Mouse (Mus musculus) testis, adult 2 months (tissue): Measurements from ENCODE around the gene Prr15. TPM values are rescaled to one million over a fixed set of nuclear protein-coding genes. Genes with fewer than 3 reads are reported as not detected.

Experiments
- H3K27ac ChIP-seq: fragments of 200-500 bp; 2 replicates; pipeline ENCODE4 v1.5.1; 2012; ENCODE audit warnings: low read depth, low read length; ENCODE audit not compliant: control insufficient read depth, insufficient read depth
- H3K27me3 ChIP-seq: fragments of 200-500 bp; 2 replicates; pipeline ENCODE4 v1.6.1; 2012; ENCODE audit warnings: mild to moderate bottlenecking, low read length, moderate library complexity; ENCODE audit not compliant: control insufficient read depth, insufficient read depth
- H3K36me3 ChIP-seq: fragments of 200-500 bp; 2 replicates; pipeline ENCODE4 v1.6.1; 2012; ENCODE audit warnings: mild to moderate bottlenecking, low read length; ENCODE audit not compliant: control insufficient read depth, insufficient read depth
- H3K4me1 ChIP-seq: fragments of 200-500 bp; 2 replicates; pipeline ENCODE4 v1.6.1; 2012; ENCODE audit warnings: low read length; ENCODE audit not compliant: control insufficient read depth, insufficient read depth
- H3K4me3 ChIP-seq: fragments of 200-500 bp; 2 replicates; pipeline ENCODE4 v1.5.1; 2012; ENCODE audit warnings: low read depth, mild to moderate bottlenecking, low read length, moderate library complexity, mixed read lengths; ENCODE audit not compliant: control insufficient read depth
- CTCF ChIP-seq: fragments of 200-500 bp; IDR thresholded peaks from 2 replicates; pipeline ENCODE4 v1.5.1; 2012; ENCODE audit warnings: low read depth, mild to moderate bottlenecking, inconsistent platforms, low read length, moderate library complexity; ENCODE audit not compliant: control insufficient read depth, insufficient read depth, insufficient replicate concordance
- POLR2A ChIP-seq: fragments of 200-500 bp; IDR thresholded peaks from 2 replicates; pipeline ENCODE4 v1.6.1; 2012; ENCODE audit warnings: low read depth, mild to moderate bottlenecking, inconsistent platforms, low read length, moderate library complexity; ENCODE audit not compliant: control insufficient read depth
- polyA plus RNA-seq: library from polyadenylated mRNA; depleted of rRNA; stranded (reverse); fragments of >200 nt; gene quantifications from 2 replicates; pipeline ENCODE4 v1.2.3, GENCODE M21; 2012

The Prr15 gene
- polyA plus RNA-seq, 1 experiment = 5.7 TPM

DNA sequence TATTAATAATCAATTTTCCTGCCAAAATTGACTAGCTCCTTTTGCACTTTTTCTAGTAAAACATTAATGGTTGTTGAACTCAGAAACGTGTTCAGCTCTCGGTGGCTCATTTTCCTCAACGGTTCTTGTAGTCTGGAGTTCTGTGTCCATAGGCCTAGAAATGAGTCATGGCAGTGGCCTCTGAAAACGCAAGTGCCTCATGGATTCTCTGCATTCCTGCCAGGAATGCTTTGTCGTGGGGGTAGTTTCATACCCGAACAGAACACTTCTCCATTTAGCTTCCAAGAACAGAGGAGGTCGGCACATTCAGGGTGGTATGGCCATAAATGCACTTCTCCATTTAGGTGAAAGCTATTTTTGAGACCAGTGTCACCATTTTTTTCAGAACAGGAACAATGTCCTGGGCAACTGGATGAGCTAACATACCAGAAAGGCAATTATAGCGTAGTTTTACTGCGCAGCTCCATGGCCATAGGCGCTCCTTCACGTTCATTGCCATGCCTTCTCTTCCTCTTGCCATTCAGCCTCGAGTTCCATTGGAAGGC, 41.4 kb upstream of the Prr15 start:
- no peak overlapping the region for H3K27ac ChIP-seq
- H3K36me3 ChIP-seq = no peaks in the 10 kb centered on the region
- H3K27me3 ChIP-seq = no peaks in the 10 kb centered on the region
- TF ChIP-seq CTCF = no peak
- TF ChIP-seq POLR2A = no peak
- H3K4me3 ChIP-seq = no peak overlapping the region
- H3K4me1 ChIP-seq = no peaks in the 10 kb centered on the region

- no peaks in the 10 kb centered on the region for H3K36me3 ChIP-seq
- TF ChIP-seq CTCF (no peak), POLR2A (no peak)
- H3K4me1 ChIP-seq = no peaks in the 10 kb centered on the region
- no peak overlapping the region for H3K27ac ChIP-seq
- no peak overlapping the region for H3K4me3 ChIP-seq
- no peaks in the 10 kb centered on the region for H3K27me3 ChIP-seq
Measured at GRCm38 (mm10) chr6:54286813-54287212, 38.8 kb upstream of the Prr15 start.

DNA sequence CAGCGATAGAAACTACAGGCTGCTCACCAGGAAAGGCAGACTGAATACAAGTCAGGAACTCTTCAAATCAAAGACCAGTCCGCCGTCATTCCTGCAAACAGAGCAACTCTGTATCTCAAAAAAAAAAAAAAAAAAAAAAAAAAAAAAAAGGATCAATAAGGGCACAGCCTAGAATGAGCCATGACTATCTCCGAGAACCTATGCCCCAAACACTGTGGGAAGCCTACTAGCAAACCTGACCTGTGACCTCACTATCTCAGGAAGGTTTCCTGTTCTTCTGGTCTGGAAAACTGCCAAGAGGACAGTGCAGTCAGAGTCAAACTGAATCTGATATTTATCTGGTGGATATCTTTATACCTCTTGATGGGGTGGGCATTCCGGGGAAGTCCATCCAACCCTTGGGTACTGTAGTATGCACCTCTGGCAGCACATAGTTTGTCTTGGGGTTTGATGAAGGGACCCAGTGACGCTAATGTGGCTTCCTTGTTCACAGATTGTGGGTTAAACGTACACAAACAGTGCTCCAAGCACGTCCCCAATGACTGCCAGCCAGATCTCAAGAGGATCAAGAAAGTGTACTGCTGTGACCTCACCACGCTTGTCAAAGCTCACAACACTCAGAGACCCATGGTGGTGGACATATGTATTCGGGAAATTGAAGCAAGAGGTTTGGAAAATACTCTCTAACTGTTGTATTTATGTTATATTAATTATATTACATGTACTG, 35.7 kb upstream of the Prr15 start:
- H3K4me3 ChIP-seq = no peak overlapping the region
- H3K36me3 ChIP-seq = no peaks in the 10 kb centered on the region
- TF ChIP-seq POLR2A (no peak), CTCF (no peak)
- H3K4me1 ChIP-seq = no peaks in the 10 kb centered on the region
- no peaks in the 10 kb centered on the region for H3K27me3 ChIP-seq
- no peak overlapping the region for H3K27ac ChIP-seq

DNA sequence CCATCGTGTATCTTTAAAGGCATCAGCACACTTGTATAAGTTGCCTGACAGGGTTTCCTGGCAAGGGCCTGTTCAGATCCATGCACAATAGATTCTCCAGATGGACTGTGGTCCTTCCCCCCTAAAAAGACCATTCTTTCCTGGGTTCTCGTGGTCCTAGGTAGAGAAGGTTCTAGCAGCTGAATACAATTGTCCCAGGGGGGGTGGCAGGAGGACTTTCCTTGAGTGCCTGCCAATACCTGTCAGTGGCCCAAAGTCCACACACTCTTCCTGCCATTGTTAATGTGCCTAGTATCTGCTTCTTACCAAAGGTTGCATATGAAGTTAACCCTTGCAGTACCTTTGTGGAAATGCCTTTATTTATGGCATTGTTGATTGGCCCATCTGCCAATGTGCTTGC, 28.4 kb upstream of the Prr15 start:
- H3K36me3 ChIP-seq = no peaks in the 10 kb centered on the region
- no peaks in the 10 kb centered on the region for H3K27me3 ChIP-seq
- no peak overlapping the region for H3K27ac ChIP-seq
- H3K4me1 ChIP-seq = no peaks in the 10 kb centered on the region
- H3K4me3 ChIP-seq = no peak overlapping the region
- no peak for TF ChIP-seq CTCF
- TF ChIP-seq POLR2A = no peak

- no peaks in the 10 kb centered on the region for H3K4me1 ChIP-seq
- TF ChIP-seq POLR2A (no peak), CTCF (no peak)
- no peaks in the 10 kb centered on the region for H3K27me3 ChIP-seq
- H3K36me3 ChIP-seq = no peaks in the 10 kb centered on the region
- no peak overlapping the region for H3K4me3 ChIP-seq
- H3K27ac ChIP-seq = no peak overlapping the region
Measured at GRCm38 (mm10) chr6:54299417-54299816, 26.2 kb upstream of the Prr15 start.

DNA sequence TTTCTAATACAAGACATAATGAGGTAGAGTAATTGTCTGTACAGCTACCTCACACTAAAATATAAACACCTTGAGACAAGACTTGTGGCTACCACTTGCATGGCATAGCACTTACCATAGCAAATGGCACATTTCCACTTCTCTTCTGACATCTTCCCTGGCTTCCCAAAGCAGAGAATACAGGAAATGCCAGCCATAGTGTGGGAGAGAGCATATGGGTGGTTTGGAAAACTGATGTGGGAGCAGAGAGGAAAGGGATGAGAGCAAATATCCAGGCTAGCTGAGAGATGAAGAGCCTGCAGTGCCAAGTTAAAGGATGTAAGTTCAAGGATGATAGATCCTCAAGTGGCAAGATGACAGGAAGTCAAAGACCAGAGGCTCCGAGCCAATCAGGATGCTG, 19.9 kb upstream of the Prr15 start:
- Histone ChIP-seq H3K27me3 (no peaks in the 10 kb centered on the region), H3K27ac (no peak overlapping the region), H3K4me3 (no peak overlapping the region), H3K36me3 (no peaks in the 10 kb centered on the region), H3K4me1 (peaks cover 3% of the 10 kb centered on the region)
- TF ChIP-seq CTCF (no peak), POLR2A (no peak)

DNA sequence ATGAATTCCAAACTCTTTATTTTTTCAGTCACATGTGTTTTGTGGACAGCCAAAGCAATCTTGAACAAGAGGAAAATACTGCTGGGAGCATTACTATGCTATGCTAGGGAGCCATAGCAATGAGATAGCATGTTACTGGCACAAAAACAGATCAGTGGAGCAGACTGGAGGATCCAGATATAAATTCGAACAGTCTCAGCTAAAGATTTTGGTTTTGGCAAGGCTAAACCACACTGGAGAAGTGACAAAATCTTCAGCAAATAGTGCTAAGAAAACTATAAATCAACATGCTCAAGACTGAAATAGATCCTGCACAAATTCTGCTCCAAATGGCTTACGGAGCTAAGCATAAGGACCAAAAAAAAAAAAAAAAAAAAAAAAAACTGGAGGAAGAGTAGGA, 12.6 kb upstream of the Prr15 start:
- Histone ChIP-seq H3K36me3 (no peaks in the 10 kb centered on the region), H3K4me3 (no peak overlapping the region), H3K4me1 (peaks cover 3% of the 10 kb centered on the region), H3K27me3 (no peaks in the 10 kb centered on the region), H3K27ac (no peak overlapping the region)
- TF ChIP-seq CTCF (no peak), POLR2A (no peak)

DNA sequence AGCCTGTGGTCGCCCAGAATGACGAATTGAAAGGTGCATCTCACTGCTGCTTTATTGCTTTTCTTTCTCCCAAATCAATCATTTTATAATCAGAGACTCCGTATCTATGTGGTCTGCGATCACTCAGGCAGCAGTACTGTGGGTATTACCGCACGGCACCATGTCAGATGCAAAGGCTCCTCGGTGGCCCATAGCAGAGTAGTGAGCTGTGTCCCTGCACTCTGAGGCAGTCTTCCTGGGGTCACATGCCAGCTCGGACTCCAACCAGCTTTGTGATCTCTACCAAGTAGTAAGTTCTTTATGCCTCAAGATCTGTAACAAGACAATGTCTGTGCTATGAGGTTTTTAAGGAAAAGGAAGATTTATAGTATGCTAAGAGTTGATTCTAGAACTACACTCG, 7.0 kb upstream of the Prr15 start:
- Histone ChIP-seq H3K4me3 (no peak overlapping the region), H3K27me3 (no peaks in the 10 kb centered on the region), H3K36me3 (no peaks in the 10 kb centered on the region), H3K4me1 (no peaks in the 10 kb centered on the region), H3K27ac (no peak overlapping the region)
- no peak for TF ChIP-seq CTCF
- TF ChIP-seq POLR2A = no peak
